8 mouse cellular contexts compared by ENCODE assay signal in genomic region chr3:152122101-152122500, GRCm38 (mm10). TPM values are rescaled to one million over a fixed set of nuclear protein-coding genes. Genes with fewer than 3 reads are reported as not detected.
DNase-seq lines count a peak whose midpoint lies in the region; ATAC-seq and TF ChIP-seq lines count a peak whose summit lies in the region.

No protein-coding gene starts in this region.

- H3K9me3 ChIP-seq in forebrain, postnatal 0 days (ENCODE audit: low read length), result no peaks in the 10 kb centered on the region
- H3K9me3 ChIP-seq in forebrain, embryonic 12.5 days, result no peaks in the 10 kb centered on the region
- no peaks in the 10 kb centered on the region for H3K9me3 ChIP-seq in midbrain, embryonic 15.5 days

- H3K36me3 ChIP-seq in forebrain, postnatal 0 days (ENCODE audit: insufficient read depth), result no peaks in the 10 kb centered on the region
- H3K36me3 ChIP-seq in forebrain, embryonic 12.5 days (replicated peaks), result no peaks in the 10 kb centered on the region
- H3K36me3 ChIP-seq in midbrain, embryonic 15.5 days (replicated peaks), result no peaks in the 10 kb centered on the region

- WGBS in forebrain, postnatal 0 days, result 35% methylated on average over 6 of the region's 6 CpGs
- WGBS in forebrain, embryonic 12.5 days, result 73% methylated on average over 6 of the region's 6 CpGs
- WGBS in midbrain, embryonic 15.5 days, result 60% methylated on average over 6 of the region's 6 CpGs

- no peaks in the 10 kb centered on the region for H3K27me3 ChIP-seq in forebrain, postnatal 0 days (ENCODE audit: insufficient read depth, low read length)
- no peaks in the 10 kb centered on the region for H3K27me3 ChIP-seq in forebrain, embryonic 12.5 days
- H3K27me3 ChIP-seq in midbrain, embryonic 15.5 days (replicated peaks), result no peaks in the 10 kb centered on the region

- TF ChIP-seq CTCF in forebrain, postnatal 0 days (IDR thresholded peaks at IDR 0.05; ENCODE audit: low read depth), result no peak

- ATAC-seq in forebrain, postnatal 0 days, result no peak; the same call in 1 of the 2 replicates
- ATAC-seq in forebrain, embryonic 12.5 days (ENCODE audit: low FRiP score), result no peak
- no peak for ATAC-seq in midbrain, embryonic 15.5 days (replicated peaks)

- no peak overlapping the region for H3K27ac ChIP-seq in forebrain, postnatal 0 days (ENCODE audit: low read depth, low read length)
- H3K27ac ChIP-seq in forebrain, embryonic 12.5 days, result no peak overlapping the region
- H3K27ac ChIP-seq in midbrain, embryonic 15.5 days, result no peak overlapping the region

- no peak overlapping the region for H3K9ac ChIP-seq in forebrain, postnatal 0 days
- no peak overlapping the region for H3K9ac ChIP-seq in forebrain, embryonic 12.5 days
- no peak overlapping the region for H3K9ac ChIP-seq in midbrain, embryonic 15.5 days

- H3K4me3 ChIP-seq in forebrain, postnatal 0 days (ENCODE audit: low read depth, low read length), result no peak overlapping the region
- H3K4me3 ChIP-seq in forebrain, embryonic 12.5 days (replicated peaks), result no peak overlapping the region
- H3K4me3 ChIP-seq in midbrain, embryonic 15.5 days, result no peak overlapping the region

- no peaks in the 10 kb centered on the region for H3K4me1 ChIP-seq in forebrain, postnatal 0 days (ENCODE audit: insufficient read depth)
- no peaks in the 10 kb centered on the region for H3K4me1 ChIP-seq in forebrain, embryonic 12.5 days
- H3K4me1 ChIP-seq in midbrain, embryonic 15.5 days, result no peaks in the 10 kb centered on the region

- no peak overlapping the region for H3K4me2 ChIP-seq in forebrain, postnatal 0 days (ENCODE audit: low read depth)
- H3K4me2 ChIP-seq in forebrain, embryonic 12.5 days, result no peak overlapping the region
- no peak overlapping the region for H3K4me2 ChIP-seq in midbrain, embryonic 15.5 days

- peak; percentile 37 for DNase-seq in forebrain, postnatal 0 days
- peak; percentile 97 for DNase-seq in adipocyte (ENCODE audit: low spot score)
- DNase-seq in gastrocnemius, postnatal 25 days, result peak; percentile 58
- DNase-seq in kidney, adult 8-10 months, result peak; percentile 83 to 85
- DNase-seq in lung, postnatal 25 days (ENCODE audit: low spot score), result peak; percentile 92
- no peak for DNase-seq in embryo, embryonic 9.5 days (ENCODE audit: extremely low spot score)

RNA-seq across cellular contexts. Expression of gene Gipc2, which starts 43.9 kb away (rescaled TPM):
- total RNA-seq in forebrain, postnatal 0 days (2014; rRNA removed), result 12.0 and 13.9 TPM in 2 replicates
- polyA plus RNA-seq in forebrain, postnatal 0 days (2015; fragmentation: Nextera tagmentation; extraction: Ambion mirVana), result 5.1 and 6.3 TPM in 2 replicates
- 1.4 and 2.1 TPM in 2 replicates for polyA plus RNA-seq in forebrain, embryonic 12.5 days (2016; fragmentation: Nextera tagmentation; extraction: Ambion mirVana)
- total RNA-seq in gastrocnemius, postnatal 25 days (2021), result under 1 TPM; 0.24 to 0.59 TPM
- 7.8 and 12.3 TPM in 2 replicates for polyA plus RNA-seq in midbrain, embryonic 15.5 days (2015; fragmentation: Nextera tagmentation; extraction: Ambion mirVana)
